8 mouse cellular contexts compared by ENCODE assay signal in genomic region chr16:31070358-31071133, GRCm38 (mm10). TPM values are rescaled to one million over a fixed set of nuclear protein-coding genes. Genes with fewer than 3 reads are reported as not detected.
DNase-seq lines count a peak whose midpoint lies in the region; ATAC-seq lines count a peak whose summit lies in the region.

No protein-coding gene starts in this region.

- peak; percentile 44 for DNase-seq in 3134 (ENCODE audit: extremely low read depth, insufficient read length, low spot score)
- peak; percentile 88 for DNase-seq in adrenal gland, postnatal 25 days
- peak; percentile 80 to 88 for DNase-seq in heart, adult 9 months (ENCODE audit: low spot score in 2 of 2)
- DNase-seq in kidney, adult 9 months: peak; percentile 83
- DNase-seq in spleen, adult 18-20 months: peak; percentile 75 to 87

- 10% methylated on average over 20 of the region's 21 CpGs for WGBS in embryonic facial prominence, embryonic 12.5 days
- 5% methylated on average over 20 of the region's 21 CpGs for WGBS in limb, embryonic 13.5 days
- 18% methylated on average over 20 of the region's 21 CpGs for WGBS in midbrain, embryonic 15.5 days

- H3K4me2 ChIP-seq in embryonic facial prominence, embryonic 12.5 days (replicated peaks): peak overlapping the region; percentile 34; the same call in 1 of the 2 replicates
- H3K4me2 ChIP-seq in limb, embryonic 13.5 days (replicated peaks): peak overlapping the region; percentile 54
- peak overlapping the region; percentile 41 for H3K4me2 ChIP-seq in midbrain, embryonic 15.5 days

- H3K27ac ChIP-seq in embryonic facial prominence, embryonic 12.5 days: no peak overlapping the region
- H3K27ac ChIP-seq in limb, embryonic 13.5 days: no peak overlapping the region
- no peak overlapping the region for H3K27ac ChIP-seq in midbrain, embryonic 15.5 days

- peaks cover 32% of the 10 kb centered on the region for H3K4me1 ChIP-seq in embryonic facial prominence, embryonic 12.5 days
- H3K4me1 ChIP-seq in limb, embryonic 13.5 days: peaks cover 30% of the 10 kb centered on the region
- peaks cover 9% of the 10 kb centered on the region for H3K4me1 ChIP-seq in midbrain, embryonic 15.5 days

- peak; percentile 65 for ATAC-seq in embryonic facial prominence, embryonic 12.5 days (ENCODE audit: insufficient number of reproducible peaks, insufficient read depth, low FRiP score, low TSS enrichment)
- peak; percentile 33; the same call in 1 of the 2 replicates for ATAC-seq in limb, embryonic 13.5 days (ENCODE audit: low FRiP score, low read depth)
- ATAC-seq in midbrain, embryonic 15.5 days (replicated peaks): peak; percentile 61

- H3K4me3 ChIP-seq in embryonic facial prominence, embryonic 12.5 days: no peak overlapping the region
- no peak overlapping the region for H3K4me3 ChIP-seq in limb, embryonic 13.5 days
- H3K4me3 ChIP-seq in midbrain, embryonic 15.5 days: no peak overlapping the region

- no peaks in the 10 kb centered on the region for H3K36me3 ChIP-seq in embryonic facial prominence, embryonic 12.5 days
- H3K36me3 ChIP-seq in limb, embryonic 13.5 days: no peaks in the 10 kb centered on the region
- no peaks in the 10 kb centered on the region for H3K36me3 ChIP-seq in midbrain, embryonic 15.5 days (replicated peaks)

- H3K9ac ChIP-seq in embryonic facial prominence, embryonic 12.5 days: peak overlapping the region; percentile 16; the same call in 1 of the 2 replicates
- H3K9ac ChIP-seq in limb, embryonic 13.5 days: peak overlapping the region; percentile 31; the same call in 1 of the 2 replicates
- H3K9ac ChIP-seq in midbrain, embryonic 15.5 days: no peak overlapping the region

- no peaks in the 10 kb centered on the region for H3K9me3 ChIP-seq in embryonic facial prominence, embryonic 12.5 days
- no peaks in the 10 kb centered on the region for H3K9me3 ChIP-seq in limb, embryonic 13.5 days
- H3K9me3 ChIP-seq in midbrain, embryonic 15.5 days: no peaks in the 10 kb centered on the region

- no peaks in the 10 kb centered on the region for H3K27me3 ChIP-seq in embryonic facial prominence, embryonic 12.5 days
- H3K27me3 ChIP-seq in limb, embryonic 13.5 days: peaks cover 3% of the 10 kb centered on the region; the same call in 1 of the 2 replicates
- no peaks in the 10 kb centered on the region; the same call in 1 of the 2 replicates for H3K27me3 ChIP-seq in midbrain, embryonic 15.5 days (replicated peaks)

RNA-seq across cellular contexts. Expression of gene Xxylt1, which starts 10.7 kb away (rescaled TPM):
- total RNA-seq in adrenal gland, postnatal 25 days (2021): 11.9 and 14.9 TPM in 2 replicates
- 24.5 and 25.8 TPM in 2 replicates for polyA plus RNA-seq in embryonic facial prominence, embryonic 12.5 days (2016; fragmentation: Nextera tagmentation; extraction: Ambion mirVana)
- polyA plus RNA-seq in limb, embryonic 13.5 days (2015; fragmentation: Nextera tagmentation; extraction: Ambion mirVana): 17.9 and 18.3 TPM in 2 replicates
- polyA plus RNA-seq in midbrain, embryonic 15.5 days (2015; fragmentation: Nextera tagmentation; extraction: Ambion mirVana): 11.9 and 12.5 TPM in 2 replicates
